Mouse (Mus musculus) layer of hippocampus, adult 2 months (tissue): Measurements from ENCODE around the gene Cacnb2. TPM values are rescaled to one million over a fixed set of nuclear protein-coding genes. Genes with fewer than 3 reads are reported as not detected.
"Not testable (repeated sequence)": the region's sequence is repeated elsewhere in the genome, so short reads cannot be mapped to it uniquely, and the experiment has no call there.

Source experiments
- DNase-seq, 2 experiments: peaks; one replicate each; pipeline ENCODE4 v3.0.0; 2022; ENCODE audit warnings: low spot score in 2 of 2
- H3K27ac ChIP-seq: fragments of 200-600 bp; 2 replicates; pipeline ENCODE4 v1.8.1; 2022
- H3K4me3 ChIP-seq: fragments of 200-600 bp; 2 replicates; pipeline ENCODE4 v1.8.1; 2022; ENCODE audit warnings: mild to moderate bottlenecking
- CTCF ChIP-seq: fragments of 200-600 bp; conservative IDR thresholded peaks from 2 replicates; pipeline ENCODE4 v1.8.1; 2022; ENCODE audit warnings: antibody characterized with exemption, mild to moderate bottlenecking, moderate library complexity
- total RNA-seq, 2 experiments: library from RNA; stranded (reverse); gene quantifications; 2 replicates each; pipeline ENCODE4 v1.2.3; 2021

Cacnb2 gene
- total RNA-seq, 2 experiments from 2014 or later = 90.1 to 98.7 TPM

DNA sequence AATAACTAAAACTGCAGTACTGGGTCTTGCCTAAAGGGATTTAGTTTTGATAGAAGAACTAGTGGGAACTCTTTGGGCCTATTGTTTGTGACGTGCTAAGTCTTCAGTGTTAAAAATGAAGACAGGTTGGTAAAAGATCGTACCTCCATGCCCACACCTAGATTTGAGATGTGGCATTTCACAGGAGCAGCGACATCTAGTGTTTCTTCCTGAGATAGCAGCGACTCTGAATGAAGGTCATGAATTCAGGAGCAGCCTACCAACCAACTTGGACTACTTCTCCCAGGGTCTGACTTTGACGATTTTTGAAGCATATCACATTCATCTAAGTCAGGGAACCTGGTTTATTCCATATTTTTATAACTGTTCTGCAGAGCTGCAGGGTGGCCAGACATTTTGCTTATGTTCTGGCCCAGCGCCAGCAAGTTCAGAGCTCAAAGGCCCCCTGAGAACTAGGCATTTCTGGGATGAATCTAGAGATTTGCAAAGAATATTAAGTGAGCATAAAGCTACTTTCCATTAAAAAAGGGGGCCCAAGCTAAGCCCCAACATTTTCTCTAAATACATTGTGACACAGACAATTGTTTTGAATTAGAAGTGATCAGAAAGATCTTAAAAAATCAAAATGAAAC is 74.1 kb downstream of the Cacnb2 start:
- Histone ChIP-seq H3K27ac (peak overlapping the region; percentile 39; the same call in 1 of the 2 replicates), H3K4me3 (no peak overlapping the region)
- peak; percentile 86 for TF ChIP-seq CTCF
- peak in 1 of 2 experiments; percentile 40 for DNase-seq

DNA sequence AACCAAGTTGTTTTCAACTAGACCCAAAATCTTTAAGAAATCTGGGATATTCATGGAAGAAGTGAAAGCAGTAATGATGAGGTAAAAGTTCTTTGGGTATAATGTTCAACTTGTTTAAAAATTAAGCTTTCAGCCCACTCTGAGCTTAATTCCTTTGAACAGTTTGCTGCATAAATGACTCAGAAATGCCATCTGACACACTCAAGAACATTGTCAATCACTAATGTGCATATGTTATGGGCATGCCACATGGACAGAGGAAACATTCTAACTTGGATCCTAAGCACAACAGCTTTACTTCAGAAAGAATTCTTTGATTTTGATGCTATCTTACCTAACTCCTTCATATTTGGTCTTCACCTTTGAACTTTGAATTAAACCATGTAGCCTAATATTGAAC is 81.3 kb downstream of the Cacnb2 start:
- no peak for TF ChIP-seq CTCF
- H3K4me3 ChIP-seq = no peak overlapping the region
- H3K27ac ChIP-seq = peak overlapping the region; percentile 85
- DNase-seq = peak; percentile 36 to 58

DNA sequence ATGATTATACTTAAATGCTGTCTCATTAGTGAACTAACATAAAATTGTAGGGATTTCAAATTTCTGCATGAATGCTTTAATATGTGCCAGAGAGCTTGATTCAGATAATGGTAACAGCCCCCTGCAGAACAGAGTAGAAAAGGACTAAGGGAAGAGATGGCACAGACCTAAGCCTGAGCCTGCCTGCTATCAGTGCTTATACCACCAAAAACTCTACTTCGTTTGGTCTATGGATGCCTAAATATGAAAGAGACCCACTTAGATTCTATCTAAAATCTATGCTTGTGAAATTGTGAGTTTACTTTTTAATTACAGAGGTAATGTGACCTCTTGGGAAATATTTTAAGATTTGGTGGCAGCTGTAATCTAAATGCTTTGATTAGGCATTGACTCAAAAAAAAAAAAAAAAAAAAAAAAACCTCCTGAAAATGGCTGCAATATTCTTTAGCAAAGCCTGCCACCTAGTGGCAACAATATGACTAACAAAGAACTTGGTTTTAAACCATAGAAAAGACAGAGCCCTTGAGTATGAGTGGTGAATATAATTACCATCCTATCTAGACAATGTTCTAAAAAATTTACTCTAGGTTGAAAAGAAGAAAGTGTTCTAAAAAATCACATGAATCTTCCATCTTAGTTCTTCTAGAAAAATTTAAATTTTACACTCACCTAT is 100.2 kb downstream of the Cacnb2 start:
- DNase-seq = peak; percentile 58 to 65
- H3K4me3 ChIP-seq = no peak overlapping the region
- peak; percentile 87 for TF ChIP-seq CTCF
- H3K27ac ChIP-seq = peak overlapping the region; percentile 43; the same call in 1 of the 2 replicates

DNA sequence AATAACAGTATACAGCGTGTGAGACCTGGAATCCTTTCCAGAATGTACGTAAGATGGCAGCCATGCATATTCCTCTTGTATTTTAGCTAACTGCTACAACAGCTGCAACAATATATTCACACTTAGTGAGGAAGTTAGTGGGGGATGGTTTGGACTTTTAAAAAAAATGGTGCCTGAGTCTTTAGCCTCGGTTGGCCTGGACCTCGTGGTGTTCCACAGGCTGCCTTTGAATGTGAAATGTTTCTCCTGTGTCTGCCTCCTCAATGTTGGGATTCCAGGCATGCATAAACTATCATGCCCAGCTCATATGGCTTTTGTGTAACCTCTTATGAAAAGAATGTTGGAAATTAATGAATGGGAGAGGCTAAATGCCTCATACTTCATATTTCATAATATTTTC is 100.8 kb downstream of the Cacnb2 start:
- DNase-seq = no peak
- Histone ChIP-seq H3K27ac (no peak overlapping the region), H3K4me3 (no peak overlapping the region)
- no peak for TF ChIP-seq CTCF

DNA sequence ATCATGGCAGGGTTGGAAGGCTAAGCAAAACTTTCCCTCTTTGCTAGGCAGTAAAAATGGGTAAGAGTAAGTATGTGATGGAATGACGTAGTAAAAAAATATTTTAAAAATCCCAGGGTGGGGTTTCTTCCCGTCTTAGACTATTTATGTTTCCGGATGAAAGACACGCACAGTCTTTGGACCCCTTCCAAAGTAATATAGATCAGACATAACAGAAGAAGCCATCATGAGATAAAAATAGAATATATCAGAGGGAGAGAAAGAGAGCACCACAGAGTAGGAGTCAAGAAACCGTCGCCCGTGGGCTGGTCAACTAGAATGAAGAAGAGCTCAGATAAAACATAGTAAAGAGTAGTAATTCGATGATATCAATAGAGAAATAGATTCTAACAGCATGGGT is 107.4 kb downstream of the Cacnb2 start:
- Histone ChIP-seq H3K4me3 (no peak overlapping the region), H3K27ac (no peak overlapping the region)
- no peak for DNase-seq
- TF ChIP-seq CTCF = no peak

DNA sequence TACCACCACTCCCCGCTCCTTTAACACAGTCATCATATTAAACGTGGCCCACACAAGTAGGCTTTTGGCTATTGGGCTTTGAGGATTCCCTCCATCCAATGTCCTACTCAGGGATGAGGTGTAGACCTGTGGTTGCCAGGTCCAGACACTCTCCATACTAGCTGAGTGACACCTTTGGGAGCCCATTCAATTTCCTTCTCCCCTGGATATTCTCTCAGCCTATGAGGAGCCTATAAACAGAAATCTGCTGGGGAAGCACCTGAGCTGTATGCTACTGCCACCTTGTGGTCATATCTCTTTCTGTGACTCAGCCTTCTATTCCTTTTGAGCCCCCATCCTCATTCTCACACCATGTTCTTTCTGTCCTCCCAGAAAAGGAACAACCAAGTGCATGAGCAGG is 108.9 kb downstream of the Cacnb2 start:
- no peak for DNase-seq
- TF ChIP-seq CTCF = peak; percentile 79
- no peak overlapping the region for H3K4me3 ChIP-seq
- H3K27ac ChIP-seq = no peak overlapping the region

DNA sequence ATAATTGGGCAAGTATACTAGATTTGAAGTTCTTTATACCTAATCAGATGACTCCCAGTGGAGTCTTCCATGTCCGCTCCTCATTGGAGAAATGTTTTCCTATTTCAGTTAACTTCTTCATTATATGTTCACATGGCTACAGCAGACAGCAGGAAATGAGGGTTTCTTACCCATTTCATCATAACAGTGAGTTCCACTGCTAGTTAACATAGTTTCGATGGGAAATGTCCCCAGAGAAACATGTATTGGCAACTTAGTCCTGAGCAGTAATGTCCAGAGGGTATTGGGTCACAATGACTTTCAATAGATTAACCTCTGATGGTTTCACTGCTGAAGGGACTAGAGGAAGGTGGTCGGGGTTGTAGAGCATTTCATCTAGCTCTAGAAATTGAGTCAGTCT is 110.2 kb downstream of the Cacnb2 start:
- H3K4me3 ChIP-seq = no peak overlapping the region
- no peak for TF ChIP-seq CTCF
- DNase-seq = no peak
- no peak overlapping the region for H3K27ac ChIP-seq

DNA sequence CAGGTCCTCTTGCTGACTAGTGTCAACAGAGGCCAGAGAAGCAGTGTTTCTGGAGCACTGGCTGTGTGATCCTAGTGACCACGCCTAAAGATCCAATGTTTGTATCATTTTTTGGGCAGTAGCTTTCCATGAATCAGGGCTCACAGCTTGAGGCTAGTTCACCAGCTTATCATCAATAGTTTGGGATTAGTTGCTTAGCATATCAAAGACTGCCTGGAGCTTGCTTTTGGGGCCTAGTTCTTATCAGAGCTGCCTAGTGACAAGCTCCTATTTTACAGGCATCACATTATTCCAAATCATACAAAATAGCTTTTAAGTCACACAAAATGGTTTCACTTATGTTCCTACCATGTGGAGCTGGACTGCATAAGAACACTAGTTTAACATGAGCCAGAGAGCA is 113.8 kb downstream of the Cacnb2 start:
- peak in 1 of 2 experiments; percentile 1 for DNase-seq
- Histone ChIP-seq H3K4me3 (no peak overlapping the region), H3K27ac (no peak overlapping the region)
- no peak for TF ChIP-seq CTCF

DNA sequence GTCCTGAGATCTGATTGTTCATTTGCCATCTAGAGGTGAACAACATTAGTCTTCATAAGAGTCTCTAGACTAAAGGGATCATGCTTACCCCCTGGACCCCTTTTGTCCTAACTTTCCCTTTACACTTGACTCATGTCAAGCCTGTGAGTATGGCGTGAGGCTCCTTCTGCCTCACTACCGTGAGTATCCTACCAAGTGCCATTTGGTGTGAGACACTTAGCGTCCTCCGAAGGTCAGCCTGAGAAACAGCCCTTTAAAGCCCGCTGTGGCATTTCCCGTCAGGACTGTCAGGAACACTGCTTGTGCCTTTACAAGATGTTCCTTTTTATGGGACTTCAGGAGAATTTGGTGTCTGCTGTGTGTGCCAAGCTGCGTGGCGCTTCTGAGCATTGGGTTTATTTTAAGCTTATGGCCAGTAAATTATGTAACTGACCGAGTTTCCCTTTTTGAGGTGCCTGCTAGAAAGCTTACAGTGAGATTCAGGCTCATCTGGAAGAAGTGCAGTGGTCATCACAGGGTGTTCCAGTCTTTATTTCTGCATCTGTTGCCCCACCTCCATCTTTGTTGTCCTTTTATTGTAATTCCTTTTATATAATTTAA is 116.3 kb downstream of the Cacnb2 start:
- no peak for TF ChIP-seq CTCF
- no peak overlapping the region for H3K27ac ChIP-seq
- H3K4me3 ChIP-seq = no peak overlapping the region
- peak in 1 of 2 experiments; percentile 8 for DNase-seq

DNA sequence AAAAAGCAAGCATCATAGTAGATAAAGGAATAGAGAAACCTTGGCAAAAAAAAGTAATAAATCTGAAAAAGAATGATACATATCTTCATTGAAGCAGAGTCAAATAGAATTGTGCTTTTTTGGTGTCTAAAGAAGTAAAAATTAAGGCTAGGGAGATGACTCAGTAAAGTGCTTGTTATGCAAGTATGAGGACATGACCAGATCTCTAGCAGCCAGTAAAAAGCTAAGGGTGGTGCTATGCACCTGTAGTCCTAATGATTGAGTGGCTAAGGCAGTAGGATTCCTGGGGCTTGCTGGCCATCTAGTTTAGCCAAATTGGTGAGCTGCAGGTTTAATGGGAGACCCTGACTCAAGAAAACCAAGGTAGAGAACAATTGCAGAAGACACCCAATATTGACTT is 122.5 kb downstream of the Cacnb2 start:
- no peak overlapping the region for H3K4me3 ChIP-seq
- DNase-seq = no peak
- no peak overlapping the region for H3K27ac ChIP-seq
- TF ChIP-seq CTCF = no peak

DNA sequence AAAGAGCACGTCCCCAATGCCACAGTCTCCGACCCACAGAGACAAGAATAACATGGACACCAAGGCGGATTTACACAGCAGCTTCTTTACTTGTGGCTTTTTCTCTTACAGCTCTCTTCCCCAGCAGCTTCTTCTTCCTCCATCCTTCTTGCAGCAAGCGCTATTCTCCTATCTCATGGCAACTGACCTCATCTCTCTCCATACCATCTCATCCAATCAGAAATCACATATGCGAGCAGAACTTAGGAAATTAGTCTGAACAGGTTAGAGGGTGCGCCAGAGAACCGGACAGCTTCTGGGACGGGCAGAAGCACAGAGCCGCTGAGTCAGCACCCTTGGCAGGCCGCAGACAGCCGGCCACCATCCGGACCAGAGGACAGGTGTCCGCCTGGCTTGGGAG is 123.7 kb downstream of the Cacnb2 start:
- not testable (repeated sequence) for H3K4me3 ChIP-seq, H3K27ac ChIP-seq
- DNase-seq = peak in 1 of 2 experiments; percentile 3

DNA sequence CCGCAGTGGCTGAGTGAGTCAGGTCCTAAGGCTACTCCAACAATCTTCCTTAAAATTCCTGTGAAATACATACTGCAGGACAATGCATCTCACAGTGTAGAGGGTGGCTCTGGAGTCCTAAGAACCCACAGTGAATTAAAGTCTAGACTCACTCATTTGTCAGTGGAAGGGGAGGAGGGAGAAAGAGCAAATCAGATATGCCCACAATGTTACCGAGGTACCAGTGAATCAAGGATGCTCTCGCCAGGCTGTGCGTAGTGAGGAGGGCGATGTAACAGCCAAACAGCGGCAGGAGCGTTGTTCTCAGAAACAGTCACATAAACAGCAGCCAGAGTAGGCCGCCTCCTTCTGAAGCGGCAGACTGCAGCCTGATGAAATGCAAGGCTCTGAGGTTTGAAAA is 136.0 kb downstream of the Cacnb2 start:
- peak overlapping the region; percentile 86 for H3K27ac ChIP-seq
- peak overlapping the region; percentile 57 for H3K4me3 ChIP-seq
- peak; percentile 49 to 69 for DNase-seq
- TF ChIP-seq CTCF = no peak

DNA sequence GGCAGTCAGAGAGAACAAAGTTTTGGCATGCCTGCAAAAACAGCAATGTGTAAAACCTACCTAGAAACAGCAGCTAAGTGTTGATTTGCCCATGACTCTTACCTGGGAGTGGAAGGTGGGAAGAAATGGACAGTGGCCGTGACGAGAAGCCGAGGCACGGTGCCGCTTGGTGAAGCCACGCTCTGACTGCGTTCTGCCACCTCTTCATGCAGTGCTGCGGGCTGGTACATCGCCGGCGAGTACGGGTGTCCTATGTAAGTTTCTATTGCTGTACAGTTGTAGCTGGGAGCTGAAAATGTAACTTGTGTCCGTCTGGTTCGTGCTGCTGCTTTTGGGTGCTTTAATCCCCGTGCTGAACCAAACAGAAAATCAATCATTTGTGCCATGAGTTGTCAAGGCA is 136.6 kb downstream of the Cacnb2 start:
- DNase-seq = no peak
- Histone ChIP-seq H3K4me3 (peak overlapping the region; percentile 57), H3K27ac (peak overlapping the region; percentile 86)
- TF ChIP-seq CTCF = no peak

DNA sequence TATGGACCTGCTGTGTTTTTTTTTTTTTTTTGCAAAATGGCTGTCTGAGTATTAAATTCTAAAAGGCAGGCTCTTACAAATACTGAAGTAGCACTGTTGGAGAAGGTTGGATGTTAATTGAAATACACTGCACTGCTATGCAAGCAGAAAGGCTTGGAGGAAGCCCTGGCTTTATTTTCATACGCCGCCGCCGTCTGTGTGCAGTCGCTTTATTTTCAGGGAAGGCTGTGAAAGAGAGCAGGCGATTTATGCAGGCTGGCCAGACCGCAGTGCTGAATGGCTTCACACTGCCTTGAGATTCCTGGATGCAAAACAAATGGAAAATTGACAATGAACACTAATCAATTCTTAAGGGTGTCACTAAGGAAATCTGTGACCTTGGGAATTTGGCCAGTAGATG is 137.5 kb downstream of the Cacnb2 start:
- no peak for TF ChIP-seq CTCF
- Histone ChIP-seq H3K4me3 (peak overlapping the region; percentile 57), H3K27ac (peak overlapping the region; percentile 86)
- DNase-seq = no peak
